Mouse (Mus musculus) thymus, adult 18-20 months (tissue): Measurements from ENCODE around the gene Zfp57.
"Not testable (repeated sequence)": the region's sequence is repeated elsewhere in the genome, so short reads cannot be mapped to it uniquely, and the experiment has no call there.

Experiments
- DNase-seq, 2 experiments: peaks; one replicate each; pipeline ENCODE4 v3.0.0; 2022; ENCODE audit warnings: mixed read lengths in 2 of 2

Zfp57 gene

DNA sequence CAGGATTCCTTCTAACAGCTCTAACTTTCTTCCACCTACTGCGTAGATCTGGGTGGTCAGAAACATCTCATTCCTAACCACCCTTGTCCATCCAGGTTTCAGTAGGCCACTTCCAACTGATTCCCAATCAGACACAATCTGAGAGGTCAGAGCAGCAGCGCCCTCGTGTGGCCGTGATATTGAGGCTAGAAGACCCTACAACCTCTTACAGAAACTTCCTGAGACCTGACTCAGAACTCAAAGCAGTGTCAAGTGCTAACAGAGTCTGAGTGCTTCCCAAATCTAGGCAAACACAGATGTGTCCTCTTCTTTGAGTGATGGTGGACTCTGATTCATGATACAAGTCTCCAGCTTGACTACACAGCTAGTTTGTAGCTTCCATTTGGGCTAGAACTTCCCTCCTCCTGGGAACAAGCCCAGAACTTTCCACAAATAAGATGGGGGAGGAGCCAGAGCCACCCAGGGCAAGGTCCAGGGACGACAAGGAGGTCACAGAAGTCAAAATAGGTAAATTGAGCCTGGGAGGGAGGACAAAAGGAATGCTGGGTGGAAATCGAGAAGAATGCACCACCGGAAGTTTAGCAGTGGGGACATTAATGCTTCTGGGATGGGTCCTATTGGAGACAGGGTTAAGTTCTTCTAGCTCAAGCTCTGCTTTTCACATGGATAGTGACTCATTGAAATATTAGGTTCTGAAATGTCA, 3.8 kb upstream of the Zfp57 start:
- DNase-seq: peak; percentile 26 to 31

DNA sequence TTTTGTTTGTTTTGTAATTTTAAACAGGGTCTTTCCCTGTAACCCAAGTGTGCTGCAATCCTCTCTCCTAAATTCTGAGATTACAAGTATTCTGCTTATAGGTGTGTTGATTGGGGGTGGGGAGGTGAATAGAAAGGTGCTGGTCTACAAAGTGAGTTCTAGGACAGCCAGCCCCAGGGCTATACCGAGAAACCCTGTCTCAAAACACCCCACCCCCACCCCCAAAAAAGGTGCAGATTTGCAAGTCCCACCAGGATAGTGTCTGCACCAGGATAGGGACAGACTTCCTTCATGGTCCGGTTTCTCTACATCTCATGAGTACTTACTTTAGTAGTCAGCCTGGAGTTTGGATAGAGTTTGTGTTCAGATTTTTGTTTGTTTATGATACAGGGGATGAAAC, 2.5 kb upstream of the Zfp57 start:
- DNase-seq: no peak

DNA sequence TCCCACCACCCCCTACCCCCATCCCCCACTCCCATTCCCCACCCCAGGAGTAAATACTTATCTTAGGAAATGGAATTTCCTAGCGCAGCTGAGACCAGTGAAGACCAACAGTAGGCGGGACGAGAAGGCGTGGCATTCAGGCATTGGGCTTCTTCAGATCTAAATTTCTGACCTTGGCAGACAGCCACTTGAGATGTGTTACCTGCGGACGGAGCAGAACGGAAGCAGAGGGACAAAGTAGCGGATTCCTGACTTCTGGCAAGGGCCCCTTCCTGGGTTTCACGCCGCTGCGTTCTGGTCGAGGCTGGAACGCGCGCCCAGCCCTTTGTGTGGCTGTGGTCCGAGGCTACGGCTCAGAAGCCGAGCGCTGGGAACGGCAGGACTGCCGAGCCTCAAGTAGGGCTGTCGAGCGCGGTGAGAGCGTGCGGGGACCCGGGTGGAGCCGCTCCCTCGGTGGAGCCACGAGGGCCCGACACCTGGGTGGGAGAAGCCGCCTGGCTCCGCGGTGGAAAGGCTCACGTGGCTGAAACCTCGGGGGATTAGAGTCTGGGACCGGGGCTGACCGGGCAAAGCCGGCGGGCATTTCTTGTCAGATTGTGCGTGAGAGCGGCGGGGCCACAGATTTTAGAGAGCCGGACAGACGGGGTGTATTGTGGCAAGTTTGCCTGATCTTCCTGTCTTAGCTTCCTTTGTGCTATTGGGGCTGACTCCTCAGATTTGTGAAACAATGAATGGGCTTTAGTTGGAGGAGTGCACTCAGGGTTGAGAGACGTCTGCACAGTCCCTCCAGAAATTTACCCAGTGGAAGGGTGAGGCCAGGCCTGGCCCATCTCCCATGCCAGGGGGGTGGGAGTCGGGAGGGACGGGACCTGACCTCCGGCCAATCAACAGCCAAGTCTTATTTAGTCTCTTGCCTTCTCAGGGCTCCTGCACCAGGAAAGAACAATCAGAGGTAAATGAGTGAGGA, 1.7 kb downstream of the Zfp57 start:
- DNase-seq: no peak

DNA sequence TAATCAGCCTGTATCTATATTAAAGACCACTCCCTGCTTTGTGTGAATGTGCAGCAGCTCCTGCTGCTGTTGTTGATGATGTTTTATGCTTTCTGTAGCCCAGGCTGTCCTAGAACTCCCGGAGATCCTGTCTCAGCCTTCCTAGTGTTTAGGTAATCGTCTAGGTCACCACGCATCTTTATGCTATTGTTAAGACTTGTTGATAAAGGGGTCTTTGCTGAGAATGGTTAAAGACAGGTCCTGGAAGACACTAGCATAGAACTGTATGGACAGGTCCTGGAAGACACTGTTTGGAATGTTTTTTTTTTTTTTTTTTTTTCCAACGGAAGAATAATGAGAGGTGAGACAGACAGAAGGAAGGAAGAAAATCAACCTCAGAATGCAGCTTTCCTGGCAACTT, 2.4 kb downstream of the Zfp57 start:
- no peak for DNase-seq

DNA sequence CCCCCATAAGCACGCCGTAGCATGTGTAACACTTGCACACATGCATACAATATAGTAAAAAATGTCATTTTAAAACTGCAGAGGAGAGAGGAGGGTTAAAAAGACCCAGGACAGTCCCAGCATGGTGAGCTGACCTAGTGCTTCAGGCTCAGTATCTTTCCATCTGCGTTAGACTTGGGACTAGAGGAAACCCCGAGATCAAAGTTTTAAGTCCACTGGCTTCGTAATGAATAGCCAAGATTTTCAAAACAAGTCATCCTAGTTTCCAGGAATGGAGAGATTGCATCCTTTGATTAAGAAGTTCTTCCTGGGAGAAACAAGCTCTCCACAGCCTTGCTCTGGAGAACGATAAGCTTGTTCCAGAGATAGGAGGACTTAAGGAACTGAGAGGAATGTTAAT, 7.2 kb downstream of the Zfp57 start:
- no peak for DNase-seq

DNA sequence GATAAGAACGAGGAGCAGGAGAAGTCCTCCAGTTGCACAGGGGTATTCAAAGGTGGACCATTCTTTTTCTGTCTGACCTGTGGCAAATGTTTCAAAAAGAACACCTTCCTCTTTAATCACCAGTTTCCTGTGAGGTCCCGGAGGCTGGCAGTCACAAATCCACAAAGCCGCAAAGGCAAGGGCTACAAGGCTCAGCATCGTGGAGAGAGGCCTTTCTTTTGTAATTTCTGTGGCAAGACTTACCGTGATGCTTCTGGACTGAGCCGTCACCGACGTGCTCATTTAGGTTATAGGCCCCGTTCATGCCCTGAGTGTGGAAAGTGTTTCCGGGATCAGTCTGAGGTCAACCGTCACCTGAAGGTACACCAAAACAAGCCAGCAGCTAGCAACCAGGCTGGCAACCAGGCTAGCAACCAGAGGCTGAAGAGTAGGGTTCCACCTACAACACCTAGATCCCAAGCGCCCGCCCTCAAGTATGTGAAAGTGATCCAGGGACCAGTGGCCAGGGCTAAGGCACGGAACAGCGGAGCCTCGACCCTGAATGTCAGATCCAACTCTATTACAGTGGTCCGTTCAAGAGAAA, 8.6 kb downstream of the Zfp57 start:
- DNase-seq: no peak

DNA sequence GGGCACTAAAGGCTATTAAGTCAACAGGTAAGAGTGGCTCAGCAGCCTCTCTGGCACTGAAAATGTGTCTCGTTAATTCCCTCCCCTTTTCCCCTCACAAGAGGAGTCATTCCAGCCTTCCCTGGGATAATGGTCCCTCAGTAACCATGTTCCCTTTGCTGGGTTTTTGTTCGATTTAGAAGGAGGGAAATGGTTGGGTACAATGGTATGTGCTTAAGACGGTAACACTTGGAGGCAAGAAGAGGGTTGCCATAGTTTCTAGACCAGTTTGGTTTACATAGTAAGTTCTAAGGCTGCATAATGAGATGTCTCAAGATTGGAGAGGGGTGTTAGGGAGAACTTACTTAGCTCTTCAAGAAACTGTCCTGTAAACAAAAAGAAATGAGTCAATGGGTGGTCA, 10.8 kb downstream of the Zfp57 start:
- no peak for DNase-seq

DNA sequence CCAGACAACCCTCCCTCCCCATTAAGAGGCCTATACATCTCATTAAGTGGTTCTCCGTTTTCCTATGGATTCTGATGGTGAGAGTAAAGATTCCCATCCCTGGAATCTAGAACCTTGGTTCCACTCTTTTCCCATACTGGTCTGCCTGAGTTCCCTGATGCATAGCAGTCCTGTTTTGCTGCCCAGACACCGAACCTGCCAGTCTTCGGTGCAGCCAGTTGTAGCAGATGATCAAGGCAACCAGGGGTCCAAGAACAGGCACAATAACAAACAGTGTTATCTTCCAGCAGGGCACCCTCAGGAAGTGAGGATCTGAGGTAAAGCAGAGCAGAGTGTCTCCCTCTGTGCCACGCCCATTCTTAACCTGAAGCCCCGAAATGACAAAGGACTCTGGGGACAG, 11.2 kb downstream of the Zfp57 start:
- no peak for DNase-seq

DNA sequence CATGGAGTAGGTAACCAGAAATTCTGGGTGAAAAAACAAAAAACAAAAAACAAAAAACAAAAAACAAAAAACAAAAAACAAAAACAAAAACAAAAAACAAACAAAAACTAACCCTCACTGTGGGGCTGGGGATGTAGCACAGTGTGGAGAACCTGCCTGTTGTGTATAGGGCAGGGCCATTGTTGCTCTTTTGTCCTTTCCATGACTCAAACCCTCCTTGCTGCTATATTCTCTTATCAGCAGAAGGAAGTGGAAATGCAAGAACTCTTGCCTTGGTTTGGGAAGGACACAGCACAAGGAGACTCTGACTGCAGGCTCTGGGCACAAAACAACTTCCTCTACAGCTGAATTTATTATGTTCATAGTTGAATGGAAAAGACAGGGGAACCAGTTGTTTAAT, 15.4 kb downstream of the Zfp57 start:
- DNase-seq: no peak

DNA sequence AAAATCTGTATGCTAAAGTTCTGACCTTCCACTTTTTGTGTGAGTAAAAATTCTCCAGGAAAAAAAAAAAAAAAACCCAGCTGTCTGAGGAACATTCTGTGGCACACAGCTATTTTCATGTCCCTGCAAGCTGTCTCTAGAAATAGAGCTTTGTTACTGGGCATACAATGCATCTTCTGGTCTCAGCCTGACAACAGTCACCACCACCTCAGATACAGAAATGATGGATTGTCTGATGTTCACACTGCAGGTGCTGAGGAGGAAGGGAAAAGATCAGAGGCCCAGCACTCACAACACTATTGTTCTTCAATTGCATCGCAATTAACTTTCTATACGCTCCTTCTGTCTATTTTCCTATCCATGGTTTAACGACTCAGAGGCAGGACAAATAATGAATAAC, 17.4 kb downstream of the Zfp57 start:
- no peak for DNase-seq

DNA sequence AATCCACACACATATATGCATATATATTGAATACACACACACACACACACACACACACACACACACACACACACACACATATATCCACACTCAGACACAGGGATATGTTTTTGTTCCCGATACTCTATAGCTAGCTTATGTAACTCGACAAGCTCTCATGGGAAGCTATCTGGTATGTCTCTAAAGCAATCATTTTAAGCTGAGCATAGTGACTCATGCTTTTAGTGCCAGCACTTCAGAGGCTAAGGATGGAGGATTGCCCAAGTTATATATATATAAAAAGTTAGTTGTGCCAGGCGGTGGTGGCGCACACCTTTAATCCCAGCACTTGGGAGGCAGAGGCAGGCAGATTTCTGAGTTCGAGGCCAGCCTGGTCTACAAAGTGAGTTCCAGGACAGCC, 18.3 kb downstream of the Zfp57 start:
- DNase-seq: not testable (repeated sequence)

DNA sequence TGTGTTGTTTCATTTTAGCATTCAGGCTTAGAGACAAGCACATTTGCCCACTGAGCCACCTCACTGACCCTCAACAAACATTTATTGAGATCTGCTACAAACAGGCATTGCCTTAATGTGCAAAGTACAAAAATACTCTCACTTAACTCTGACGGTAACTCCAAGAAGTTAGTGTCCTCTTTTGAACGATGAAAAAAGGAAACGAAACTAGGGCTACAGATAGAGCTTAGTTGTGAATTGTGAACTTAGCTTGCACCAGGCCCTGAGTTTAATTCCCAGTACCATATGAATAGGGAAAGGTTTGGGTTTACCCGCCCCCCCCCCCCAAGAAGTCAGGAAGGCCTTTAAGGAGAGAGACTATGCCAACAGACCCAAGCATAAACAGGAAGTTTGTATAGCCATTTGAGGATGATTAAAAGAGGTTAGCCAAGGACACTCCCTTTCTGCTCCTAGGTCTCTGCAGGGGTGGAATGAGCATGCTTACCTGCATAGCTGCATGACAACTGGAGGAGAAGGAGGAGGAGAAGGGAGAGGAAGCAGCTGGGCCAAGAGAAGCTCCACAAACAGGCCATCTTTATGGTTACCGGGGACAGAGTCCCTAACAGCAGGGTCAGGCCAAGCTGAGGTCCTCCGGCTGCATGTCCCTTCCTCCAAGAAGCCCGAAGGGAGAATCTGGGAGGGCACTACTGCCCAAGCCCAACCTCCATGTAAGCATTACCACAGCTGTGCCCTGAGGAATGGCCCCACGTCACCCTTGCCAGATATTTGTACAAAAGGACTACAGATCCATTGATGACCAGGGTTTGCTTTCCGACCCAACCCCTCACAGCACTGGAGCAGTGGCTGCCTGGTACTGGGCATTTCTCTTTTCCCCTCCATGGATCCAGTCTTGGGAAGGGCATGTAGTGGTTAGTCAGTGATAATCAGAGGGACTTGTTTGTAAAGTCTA, 21.9 kb downstream of the Zfp57 start, which contains the start of gene Mog:
Gene Mog, minus strand, starts transcription at position 771 of the 949 bp plus-strand sequence.
- DNase-seq: no peak

DNA sequence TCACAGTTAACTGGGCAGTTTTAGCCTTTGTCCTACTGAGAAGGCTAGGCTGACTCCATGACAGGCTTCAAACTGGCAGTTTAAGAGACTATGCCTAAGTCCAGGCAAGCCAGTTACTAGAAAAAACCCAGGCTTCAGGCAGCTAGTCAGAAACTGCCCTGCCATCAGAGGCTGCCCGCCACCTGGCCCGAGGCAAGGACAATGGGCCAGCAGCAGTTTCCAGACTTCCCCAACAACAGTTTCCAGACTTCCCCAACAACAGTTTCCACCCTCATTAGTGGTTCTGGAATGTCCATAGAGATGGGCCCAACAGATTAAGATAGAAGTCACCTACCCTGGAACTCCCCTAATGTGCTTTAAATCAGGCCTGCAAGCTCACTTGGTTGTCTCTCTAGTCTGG, 25.5 kb downstream of the Zfp57 start:
- no peak for DNase-seq

DNA sequence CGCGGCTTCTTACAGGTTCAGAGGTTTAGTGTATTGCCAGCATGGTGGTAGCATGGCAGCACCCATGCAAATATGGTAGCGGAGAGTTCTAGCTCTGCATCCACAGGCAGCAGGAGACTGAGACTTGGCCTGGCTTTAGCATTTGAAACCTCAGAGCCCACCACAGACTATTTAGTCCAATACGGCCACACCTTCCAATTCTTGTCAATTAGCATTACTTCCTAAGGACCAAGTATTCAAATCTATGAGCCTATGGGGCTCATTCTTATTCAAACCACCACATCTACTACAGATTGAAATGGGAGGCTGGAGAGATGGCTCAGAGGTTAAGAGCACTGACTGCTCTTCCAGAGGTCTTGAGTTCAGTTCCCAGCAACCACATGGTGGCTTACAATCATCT, 26.5 kb downstream of the Zfp57 start:
- no peak for DNase-seq

DNA sequence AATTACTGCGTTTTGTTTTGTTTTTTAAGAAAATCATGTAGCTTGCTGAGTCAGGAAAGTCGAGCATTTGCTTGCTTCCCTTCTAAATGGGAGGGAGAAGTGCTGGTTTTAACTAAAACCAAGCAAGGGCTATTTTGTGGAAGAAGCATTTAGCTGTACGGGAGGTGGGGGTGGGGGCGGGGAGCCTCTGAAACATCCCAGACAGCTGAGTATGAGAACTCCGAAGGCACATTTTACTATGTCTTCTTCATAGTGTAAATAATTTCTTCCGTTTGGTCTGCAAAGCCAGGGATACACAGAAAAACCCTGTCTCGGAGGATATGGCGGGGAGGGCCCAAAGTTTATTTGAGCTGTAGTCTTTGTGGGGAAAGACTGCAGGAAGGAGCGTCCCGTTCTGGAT, 27.2 kb downstream of the Zfp57 start:
- DNase-seq: no peak

DNA sequence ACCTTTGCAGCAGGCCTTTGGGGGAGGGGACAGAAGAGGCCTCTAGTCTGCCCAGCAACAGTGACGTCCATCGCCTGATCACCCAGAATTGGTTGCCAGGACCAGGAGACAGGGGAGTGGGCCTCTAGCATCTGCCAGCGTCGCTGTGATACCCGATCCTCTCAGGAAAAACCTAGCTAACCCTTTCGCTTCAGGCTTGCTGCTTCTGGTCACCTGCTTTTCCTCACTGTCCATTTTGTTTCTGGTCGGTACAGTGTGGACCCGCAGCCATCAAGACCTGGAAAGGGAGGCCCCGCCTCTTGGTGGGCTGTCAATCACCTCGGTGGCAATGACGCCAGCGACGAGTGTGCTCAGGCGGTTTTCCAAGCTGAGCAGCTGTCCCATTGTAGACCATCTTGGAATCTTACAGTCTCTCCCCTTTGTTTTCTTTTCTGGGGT, 27.7 kb downstream of the Zfp57 start:
- peak; percentile 50 to 56 for DNase-seq

DNA sequence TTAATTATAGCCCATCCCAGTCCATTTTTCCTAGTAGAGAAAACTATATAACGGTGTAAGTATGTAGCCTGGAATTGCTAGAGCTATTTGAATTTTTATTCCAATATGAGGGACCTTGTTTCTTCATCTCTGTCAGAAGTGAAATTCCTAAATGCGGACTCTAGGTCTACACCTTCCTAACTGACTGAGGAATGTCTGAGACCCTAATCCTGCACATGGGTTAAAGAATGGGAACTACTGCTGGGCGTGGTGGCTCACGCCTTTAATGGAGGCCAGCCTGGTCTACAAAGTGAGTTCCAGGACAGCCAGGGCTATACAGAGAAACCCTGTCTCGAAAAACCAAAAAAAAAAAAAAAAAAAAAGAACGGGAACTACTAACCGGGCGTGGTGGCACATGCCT, 28.2 kb downstream of the Zfp57 start:
- DNase-seq: no peak

DNA sequence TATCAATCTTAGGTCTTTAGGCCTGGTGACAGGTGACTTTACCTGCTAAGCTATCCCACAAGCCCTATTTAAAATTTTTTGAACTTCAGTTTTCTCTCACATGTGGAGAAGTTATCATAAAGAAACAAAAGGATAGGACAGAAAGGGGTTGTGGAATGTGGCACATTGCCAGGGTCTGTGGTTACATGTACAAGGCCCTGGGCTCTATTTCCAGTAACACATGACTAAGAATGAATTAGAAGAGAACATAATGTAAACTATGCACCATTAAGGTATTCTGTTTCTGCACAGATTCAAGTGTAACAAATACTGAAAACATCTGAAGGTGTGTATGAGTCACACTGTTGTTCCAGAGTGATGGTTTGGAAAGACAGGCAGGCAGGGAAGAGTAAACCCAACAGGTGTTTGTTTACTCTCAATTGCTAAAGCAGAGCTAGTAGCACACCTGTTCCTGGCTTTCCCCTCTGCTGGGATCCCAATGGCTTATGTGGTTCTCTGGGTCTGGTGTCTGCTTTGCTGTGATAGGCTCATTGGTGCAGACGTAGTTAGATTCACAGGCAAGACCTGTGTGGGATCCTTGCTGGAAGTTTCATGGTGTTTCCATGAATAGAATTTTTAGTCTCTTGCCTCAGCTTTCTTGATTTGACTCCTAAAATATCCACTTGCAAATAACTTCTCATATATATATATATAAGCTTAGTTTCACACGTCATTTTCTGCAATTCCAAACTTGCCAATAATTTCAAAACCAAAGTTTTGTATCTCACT, 38.3 kb downstream of the Zfp57 start:
- no peak for DNase-seq

DNA sequence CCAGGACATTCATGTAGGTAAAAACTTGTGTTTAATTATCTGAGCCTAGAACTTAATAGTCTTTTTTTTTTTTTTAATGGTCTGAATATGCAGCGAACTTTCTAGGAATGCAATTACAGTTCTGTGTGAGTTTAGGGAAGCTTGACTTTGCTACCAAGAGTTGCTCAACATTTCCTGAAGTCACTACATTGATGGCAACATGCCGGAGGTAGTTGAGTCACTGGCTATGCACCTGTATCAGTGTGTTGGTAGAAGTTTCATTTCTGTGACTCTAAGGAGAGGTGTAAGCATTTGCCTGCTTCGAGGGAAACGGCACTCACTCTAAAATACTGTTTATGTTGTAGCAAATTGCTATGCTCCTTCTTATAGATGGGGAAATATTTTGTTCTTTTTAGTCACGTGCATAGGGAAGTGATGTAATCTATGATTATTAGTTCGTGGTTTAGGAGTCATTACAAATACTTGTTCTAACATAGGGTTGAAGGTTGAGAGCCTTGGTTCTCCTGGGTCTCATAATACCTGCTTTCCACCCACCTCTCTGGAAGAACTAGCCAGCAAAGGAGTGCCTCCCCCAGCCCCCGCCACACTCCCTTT, 43.8 kb downstream of the Zfp57 start:
- no peak for DNase-seq

DNA sequence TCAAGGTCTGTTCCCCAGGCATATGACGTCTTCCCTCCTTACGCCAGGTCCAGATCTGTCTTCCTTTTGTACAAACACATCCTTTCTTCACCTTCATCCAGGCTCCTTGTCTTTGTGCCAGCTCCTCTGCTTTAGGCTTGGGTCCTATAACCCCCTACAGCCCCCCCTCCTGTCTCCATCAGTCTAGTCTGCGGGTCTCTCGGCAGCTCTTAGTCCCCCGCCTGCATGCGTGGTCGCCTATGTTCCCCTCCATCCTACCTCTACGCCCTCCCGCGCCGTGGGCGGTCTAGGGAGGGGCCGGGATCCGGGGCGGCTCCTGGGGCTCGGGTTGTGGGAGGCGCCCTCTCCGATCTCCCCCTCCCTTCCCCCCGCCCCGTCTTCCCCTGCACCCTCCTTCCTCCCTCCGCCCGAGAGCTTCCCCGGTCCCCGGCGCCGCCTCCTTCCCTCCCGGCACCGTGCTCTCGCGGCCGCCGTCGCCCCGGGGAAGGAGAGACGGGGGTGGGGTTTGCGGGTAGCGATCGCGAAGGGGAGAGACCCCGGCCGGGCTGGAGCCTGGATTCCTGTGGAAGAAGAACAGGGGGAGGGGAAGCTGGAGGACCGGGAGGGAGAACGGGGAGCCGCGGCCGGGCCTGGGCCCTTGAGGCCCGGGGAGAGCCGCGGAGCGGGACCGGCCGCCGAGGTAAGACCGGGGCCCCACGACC, 44.8 kb downstream of the Zfp57 start, which contains the start of gene Gabbr1:
Gene Gabbr1, plus strand, starts transcription at position 356 of the 701 bp plus-strand sequence.
- DNase-seq: peak; percentile 81 to 82
